Mouse (Mus musculus) cortical plate, adult 2 months (tissue): ENCODE measurements at regions not wholly inside any gene's neighbourhood (a gene's known extent, or its start where the extent isn't known, plus 50 kb on each side); places are given as distances from the start of the nearest gene placed in this dataset.

Source experiments
- CTCF ChIP-seq: fragments of 200-500 bp; IDR thresholded peaks from 2 replicates; pipeline ENCODE4 v1.5.1; 2011; ENCODE audit warnings: mild to moderate bottlenecking, control low read depth, low read length; ENCODE audit not compliant: insufficient read depth; ENCODE audit errors: extremely low read depth
- POLR2A ChIP-seq: fragments of 200-500 bp; IDR thresholded peaks from 2 replicates; pipeline ENCODE4 v1.6.1; 2011; ENCODE audit warnings: mild to moderate bottlenecking, low read length, control low read depth; ENCODE audit not compliant: insufficient read depth; ENCODE audit errors: extremely low read depth

DNA sequence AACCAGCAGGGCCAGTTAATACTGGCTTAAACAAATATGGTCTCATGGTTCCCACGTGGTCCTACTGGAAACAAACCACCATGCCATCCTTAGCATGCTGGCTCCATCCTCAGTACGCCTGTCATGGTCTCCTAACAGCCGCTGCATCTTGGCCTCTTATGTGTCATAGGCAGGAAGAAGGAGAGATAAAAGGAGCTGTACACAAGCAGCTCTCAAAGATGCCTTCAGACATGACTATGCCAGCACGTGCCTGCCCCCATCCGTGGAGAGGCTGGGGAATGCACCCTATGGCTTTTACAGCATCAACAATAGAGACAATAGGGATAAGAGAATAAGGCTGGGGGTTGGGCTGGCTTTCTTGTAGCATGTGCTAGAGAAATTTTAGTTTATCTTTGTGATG, 171.0 kb upstream of the Stt3b start:
- TF ChIP-seq CTCF: no peak
- no peak for TF ChIP-seq POLR2A
